Mouse (Mus musculus): ENCODE data around the gene Hoxb8. TPM values are rescaled to one million over a fixed set of nuclear protein-coding genes. Genes with fewer than 3 reads are reported as not detected.

Hoxb8 gene
- polyA plus RNA-seq (2015; fragmentation: Nextera tagmentation; extraction: Ambion mirVana): not detected in 2 replicates

DNA sequence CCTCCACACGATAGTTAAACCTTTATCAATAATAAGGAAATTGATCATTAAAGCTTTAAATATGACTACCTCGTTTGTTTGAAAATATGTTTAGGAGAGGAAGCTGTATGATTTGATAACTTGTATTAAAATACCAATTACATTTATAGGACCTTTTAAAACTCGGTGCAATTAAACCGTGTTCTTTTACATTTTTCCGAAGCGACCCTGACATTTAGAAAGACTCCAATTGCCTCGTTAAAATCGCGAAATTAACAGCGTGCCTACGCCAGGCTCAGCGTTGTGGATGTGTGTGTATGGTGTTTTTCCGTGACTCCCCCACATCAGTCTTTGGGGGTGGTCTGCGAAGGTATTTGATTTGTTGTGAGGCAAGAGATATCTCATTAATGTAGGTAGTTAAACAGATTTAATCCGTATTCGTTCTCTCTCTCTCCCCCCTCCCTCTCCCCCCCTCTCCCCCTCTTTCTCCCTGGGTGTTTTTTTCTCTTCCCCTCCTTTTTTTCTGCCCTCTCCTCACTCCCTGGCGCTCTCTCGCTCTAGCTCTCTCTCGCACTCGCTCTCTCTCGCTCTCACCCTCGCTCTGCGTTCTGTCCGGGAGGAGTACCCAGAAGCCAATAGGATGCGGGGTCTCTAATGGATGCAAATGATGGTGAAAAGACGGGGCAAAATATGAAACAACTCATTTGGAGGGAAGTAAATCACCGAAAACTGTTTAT, at the start of gene Hoxb8:
TSS of gene Hoxb8 (plus strand) at position 51 of the 716 bp plus-strand sequence.
- peaks cover 75% of the 10 kb centered on the region for H3K27me3 ChIP-seq (ENCODE audit: control insufficient read depth, insufficient read depth, low read depth, low read length)
- WGBS: 2% methylated on average over 27 of the region's 27 CpGs
- no peak within 1 kb of the TSS for H3K9ac ChIP-seq (ENCODE audit: low read depth, low read length)
- no peak within 1 kb of the TSS for H3K27ac ChIP-seq (ENCODE audit: low read length)
- no peaks in the 10 kb centered on the region for H3K9me3 ChIP-seq (replicated peaks; ENCODE audit: control insufficient read depth, low read length, poor library complexity, severe bottlenecking)
- peaks cover 4% of the 10 kb centered on the region; the same call in 1 of the 2 replicates for H3K4me1 ChIP-seq (ENCODE audit: control insufficient read depth, insufficient read depth, low read length)
- no peak within 1 kb of the TSS for H3K4me3 ChIP-seq (ENCODE audit: low read depth, low read length)
- no peak within 1 kb of the TSS for H3K4me2 ChIP-seq (ENCODE audit: low read length)
- ATAC-seq: no peak
- H3K36me3 ChIP-seq (ENCODE audit: control insufficient read depth, insufficient read depth, low read length): no peaks in the 10 kb centered on the region

DNA sequence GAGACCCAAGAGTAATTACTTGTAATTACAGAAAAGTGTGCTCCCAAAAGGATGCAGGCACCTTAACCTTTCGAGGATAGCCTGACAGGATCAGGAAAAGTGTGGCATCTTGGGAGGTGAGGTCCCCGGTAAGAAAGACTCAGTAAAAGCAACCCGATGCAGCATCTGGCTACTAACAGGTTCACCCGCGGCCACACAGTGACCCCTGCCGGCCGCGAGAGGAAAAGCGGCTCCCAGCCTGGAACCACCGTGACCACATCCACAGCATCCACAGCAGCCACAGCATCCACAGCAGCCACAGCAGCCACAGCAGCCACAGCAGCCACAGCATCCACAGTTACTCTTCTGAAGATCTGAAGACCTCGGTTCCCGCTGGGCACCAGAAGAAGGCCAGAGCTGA, 46.8 kb upstream of the Hoxb8 start:
- H3K4me2 ChIP-seq (ENCODE audit: low read length): no peak overlapping the region
- no peak overlapping the region for H3K27ac ChIP-seq (ENCODE audit: low read length)
- WGBS: 4% methylated on average over 12 of the region's 12 CpGs
- H3K36me3 ChIP-seq (ENCODE audit: control insufficient read depth, insufficient read depth, low read length): no peaks in the 10 kb centered on the region
- H3K9me3 ChIP-seq (replicated peaks; ENCODE audit: control insufficient read depth, low read length, poor library complexity, severe bottlenecking): no peaks in the 10 kb centered on the region
- peaks cover 29% of the 10 kb centered on the region for H3K27me3 ChIP-seq (ENCODE audit: control insufficient read depth, insufficient read depth, low read depth, low read length)
- no peak for ATAC-seq
- no peak overlapping the region for H3K4me3 ChIP-seq (ENCODE audit: low read depth, low read length)
- H3K9ac ChIP-seq (ENCODE audit: low read depth, low read length): no peak overlapping the region
- H3K4me1 ChIP-seq (ENCODE audit: control insufficient read depth, insufficient read depth, low read length): no peaks in the 10 kb centered on the region

DNA sequence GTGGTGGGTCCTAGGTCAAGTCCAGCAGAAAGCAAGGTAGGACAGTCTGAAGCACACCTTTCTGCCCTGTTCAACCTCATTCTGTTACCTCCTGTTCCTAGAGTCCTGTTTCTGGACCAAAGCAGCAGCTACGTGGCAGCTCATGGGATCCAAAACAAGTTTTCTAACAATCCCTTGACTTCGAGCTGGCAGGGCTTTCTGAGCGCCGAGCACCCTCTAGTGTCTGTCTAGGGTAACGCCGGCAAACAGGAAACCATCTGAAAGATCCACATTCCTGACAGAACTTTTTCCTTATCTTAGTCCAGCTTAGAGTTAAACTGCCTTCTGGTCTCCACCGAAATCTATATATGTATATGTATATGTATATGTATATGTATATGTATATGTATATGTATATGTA, 41.5 kb upstream of the Hoxb8 start:
- H3K4me3 ChIP-seq (ENCODE audit: low read depth, low read length): no peak overlapping the region

DNA sequence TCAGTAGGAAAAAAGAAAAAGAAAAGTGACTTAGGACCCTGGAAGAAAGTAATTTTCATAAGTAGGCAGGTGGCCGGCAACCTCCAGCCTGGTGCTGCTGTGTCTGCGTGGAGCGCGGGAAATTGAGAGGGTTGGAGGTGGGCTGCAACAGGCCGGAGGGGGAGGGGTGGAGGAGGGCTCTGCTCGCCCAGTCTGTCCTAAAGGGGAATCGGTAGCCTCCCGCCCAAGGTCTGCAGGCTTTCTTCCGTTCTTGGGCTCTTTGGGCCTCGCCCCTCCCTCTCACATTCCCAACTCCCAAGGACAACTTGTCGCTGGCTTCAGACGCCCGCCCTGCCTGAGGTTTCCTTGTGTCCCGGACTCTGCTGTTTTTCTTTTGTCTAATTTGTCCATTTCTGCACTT, 30.8 kb upstream of the Hoxb8 start:
- Histone ChIP-seq H3K4me2 (ENCODE audit: low read length) (no peak overlapping the region), H3K4me3 (ENCODE audit: low read depth, low read length) (no peak overlapping the region), H3K27me3 (ENCODE audit: control insufficient read depth, insufficient read depth, low read depth, low read length) (peaks cover 84% of the 10 kb centered on the region), H3K9me3 (replicated peaks; ENCODE audit: control insufficient read depth, low read length, poor library complexity, severe bottlenecking) (no peaks in the 10 kb centered on the region; the same call in 1 of the 2 replicates), H3K9ac (ENCODE audit: low read depth, low read length) (no peak overlapping the region), H3K27ac (ENCODE audit: low read length) (no peak overlapping the region), H3K4me1 (ENCODE audit: control insufficient read depth, insufficient read depth, low read length) (no peaks in the 10 kb centered on the region), H3K36me3 (ENCODE audit: control insufficient read depth, insufficient read depth, low read length) (no peaks in the 10 kb centered on the region)
- 3% methylated on average over 14 of the region's 14 CpGs for WGBS
- ATAC-seq: no peak

More for the DNA sequence above, 41.5 kb upstream of the Hoxb8 start:
- no peaks in the 10 kb centered on the region for H3K9me3 ChIP-seq (replicated peaks; ENCODE audit: control insufficient read depth, low read length, poor library complexity, severe bottlenecking)
- ATAC-seq: no peak
- no peaks in the 10 kb centered on the region for H3K36me3 ChIP-seq (ENCODE audit: control insufficient read depth, insufficient read depth, low read length)
- H3K27me3 ChIP-seq (ENCODE audit: control insufficient read depth, insufficient read depth, low read depth, low read length): peaks cover 25% of the 10 kb centered on the region
- H3K27ac ChIP-seq (ENCODE audit: low read length): no peak overlapping the region
- no peak overlapping the region for H3K4me2 ChIP-seq (ENCODE audit: low read length)
- 2% methylated on average over 7 of the region's 7 CpGs for WGBS
- H3K9ac ChIP-seq (ENCODE audit: low read depth, low read length): no peak overlapping the region
- no peaks in the 10 kb centered on the region for H3K4me1 ChIP-seq (ENCODE audit: control insufficient read depth, insufficient read depth, low read length)

DNA sequence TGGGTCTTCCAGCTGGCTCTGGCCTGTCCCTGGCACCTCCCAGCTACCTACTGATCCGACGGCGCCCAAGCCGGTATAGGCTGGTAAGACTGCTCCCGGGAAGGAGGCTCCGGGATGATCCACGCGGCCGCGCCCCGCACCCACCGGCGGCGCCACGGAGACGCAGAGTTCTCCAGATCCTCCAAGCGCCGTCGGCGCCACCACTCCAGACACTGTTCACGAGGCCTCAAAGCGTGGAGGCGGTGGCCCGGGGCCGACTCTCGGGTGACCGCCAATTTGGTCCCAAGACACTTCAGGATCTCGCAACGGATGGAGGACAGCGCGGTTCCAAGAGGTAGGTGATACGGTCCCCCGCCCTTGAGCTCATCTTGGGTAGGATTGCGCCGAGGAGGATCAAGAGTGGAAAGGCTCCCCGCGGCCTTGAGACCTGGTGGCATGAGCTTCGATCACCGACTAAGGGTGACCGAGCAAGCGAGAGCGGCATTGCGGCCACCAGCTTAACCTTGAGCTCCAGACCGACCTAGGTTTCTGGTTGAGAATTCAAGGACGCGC, 30.1 kb upstream of the Hoxb8 start:
- WGBS: 2% methylated on average over 46 of the region's 46 CpGs
- Histone ChIP-seq H3K9ac (ENCODE audit: low read depth, low read length) (no peak overlapping the region), H3K27ac (ENCODE audit: low read length) (no peak overlapping the region), H3K4me1 (ENCODE audit: control insufficient read depth, insufficient read depth, low read length) (no peaks in the 10 kb centered on the region), H3K27me3 (ENCODE audit: control insufficient read depth, insufficient read depth, low read depth, low read length) (peaks cover 89% of the 10 kb centered on the region), H3K9me3 (replicated peaks; ENCODE audit: control insufficient read depth, low read length, poor library complexity, severe bottlenecking) (no peaks in the 10 kb centered on the region; the same call in 1 of the 2 replicates), H3K4me3 (ENCODE audit: low read depth, low read length) (no peak overlapping the region), H3K36me3 (ENCODE audit: control insufficient read depth, insufficient read depth, low read length) (no peaks in the 10 kb centered on the region), H3K4me2 (ENCODE audit: low read length) (no peak overlapping the region)
- ATAC-seq: no peak

DNA sequence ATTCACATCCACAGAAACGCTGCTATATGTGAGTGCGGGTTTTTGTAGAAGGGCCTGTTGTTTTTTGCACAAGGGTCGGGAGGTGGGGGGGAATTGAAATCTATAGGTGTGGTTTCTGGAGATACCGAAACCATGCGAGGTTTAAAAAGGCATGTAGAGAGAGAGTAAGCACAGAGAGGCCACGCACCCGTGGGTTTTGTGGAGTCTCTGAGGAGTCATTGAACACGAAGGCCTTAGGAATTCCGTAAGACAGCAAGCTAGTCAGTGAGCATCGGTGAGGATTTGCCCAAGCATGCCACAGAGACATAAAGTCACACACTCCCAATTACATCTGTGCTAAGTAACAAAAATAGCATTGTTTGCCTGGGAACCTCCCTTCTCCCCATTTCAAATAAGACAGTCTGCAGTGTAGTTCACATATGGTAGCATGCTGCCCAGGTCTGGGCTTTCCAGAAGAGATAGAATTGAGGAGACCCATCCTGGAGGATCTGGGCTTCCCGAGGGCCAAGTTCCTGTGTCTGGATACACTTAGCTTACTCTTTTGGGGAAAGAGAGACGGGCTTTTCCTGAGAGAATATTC, 29.1 kb upstream of the Hoxb8 start:
- no peak overlapping the region for H3K4me2 ChIP-seq (ENCODE audit: low read length)
- no peaks in the 10 kb centered on the region; the same call in 1 of the 2 replicates for H3K9me3 ChIP-seq (replicated peaks; ENCODE audit: control insufficient read depth, low read length, poor library complexity, severe bottlenecking)
- ATAC-seq: no peak
- H3K4me3 ChIP-seq (ENCODE audit: low read depth, low read length): no peak overlapping the region
- H3K27ac ChIP-seq (ENCODE audit: low read length): no peak overlapping the region
- H3K9ac ChIP-seq (ENCODE audit: low read depth, low read length): no peak overlapping the region
- WGBS: 7% methylated on average over 12 of the region's 12 CpGs
- no peaks in the 10 kb centered on the region for H3K36me3 ChIP-seq (ENCODE audit: control insufficient read depth, insufficient read depth, low read length)
- peaks cover 91% of the 10 kb centered on the region for H3K27me3 ChIP-seq (ENCODE audit: control insufficient read depth, insufficient read depth, low read depth, low read length)
- no peaks in the 10 kb centered on the region for H3K4me1 ChIP-seq (ENCODE audit: control insufficient read depth, insufficient read depth, low read length)

DNA sequence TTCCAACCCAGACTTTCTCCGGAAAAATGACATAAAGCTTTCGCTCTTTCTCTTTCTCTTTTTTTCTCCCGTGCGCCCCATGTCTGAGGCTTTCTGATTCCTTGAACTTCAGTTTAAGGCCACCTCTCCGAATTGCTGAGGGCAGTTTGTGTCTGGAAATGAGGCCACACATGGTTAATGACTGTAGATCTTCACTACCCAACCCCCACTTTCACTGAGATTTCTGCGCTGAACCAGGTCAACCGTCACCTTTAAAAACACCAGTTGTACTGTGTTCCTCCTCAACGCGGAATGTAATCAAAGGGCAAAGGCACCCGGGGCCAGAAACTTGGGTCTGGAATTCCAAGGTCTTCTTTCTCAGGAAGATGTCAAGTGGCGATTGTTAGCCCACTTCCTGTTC, 27.5 kb upstream of the Hoxb8 start:
- H3K9ac ChIP-seq (ENCODE audit: low read depth, low read length): no peak overlapping the region
- no peak overlapping the region for H3K4me3 ChIP-seq (ENCODE audit: low read depth, low read length)
- peaks cover 96% of the 10 kb centered on the region for H3K27me3 ChIP-seq (ENCODE audit: control insufficient read depth, insufficient read depth, low read depth, low read length)
- H3K9me3 ChIP-seq (replicated peaks; ENCODE audit: control insufficient read depth, low read length, poor library complexity, severe bottlenecking): no peaks in the 10 kb centered on the region; the same call in 1 of the 2 replicates
- no peak overlapping the region for H3K4me2 ChIP-seq (ENCODE audit: low read length)
- H3K36me3 ChIP-seq (ENCODE audit: control insufficient read depth, insufficient read depth, low read length): no peaks in the 10 kb centered on the region
- no peaks in the 10 kb centered on the region for H3K4me1 ChIP-seq (ENCODE audit: control insufficient read depth, insufficient read depth, low read length)
- under 1% methylated on average over 11 of the region's 11 CpGs for WGBS
- ATAC-seq: no peak
- no peak overlapping the region for H3K27ac ChIP-seq (ENCODE audit: low read length)

DNA sequence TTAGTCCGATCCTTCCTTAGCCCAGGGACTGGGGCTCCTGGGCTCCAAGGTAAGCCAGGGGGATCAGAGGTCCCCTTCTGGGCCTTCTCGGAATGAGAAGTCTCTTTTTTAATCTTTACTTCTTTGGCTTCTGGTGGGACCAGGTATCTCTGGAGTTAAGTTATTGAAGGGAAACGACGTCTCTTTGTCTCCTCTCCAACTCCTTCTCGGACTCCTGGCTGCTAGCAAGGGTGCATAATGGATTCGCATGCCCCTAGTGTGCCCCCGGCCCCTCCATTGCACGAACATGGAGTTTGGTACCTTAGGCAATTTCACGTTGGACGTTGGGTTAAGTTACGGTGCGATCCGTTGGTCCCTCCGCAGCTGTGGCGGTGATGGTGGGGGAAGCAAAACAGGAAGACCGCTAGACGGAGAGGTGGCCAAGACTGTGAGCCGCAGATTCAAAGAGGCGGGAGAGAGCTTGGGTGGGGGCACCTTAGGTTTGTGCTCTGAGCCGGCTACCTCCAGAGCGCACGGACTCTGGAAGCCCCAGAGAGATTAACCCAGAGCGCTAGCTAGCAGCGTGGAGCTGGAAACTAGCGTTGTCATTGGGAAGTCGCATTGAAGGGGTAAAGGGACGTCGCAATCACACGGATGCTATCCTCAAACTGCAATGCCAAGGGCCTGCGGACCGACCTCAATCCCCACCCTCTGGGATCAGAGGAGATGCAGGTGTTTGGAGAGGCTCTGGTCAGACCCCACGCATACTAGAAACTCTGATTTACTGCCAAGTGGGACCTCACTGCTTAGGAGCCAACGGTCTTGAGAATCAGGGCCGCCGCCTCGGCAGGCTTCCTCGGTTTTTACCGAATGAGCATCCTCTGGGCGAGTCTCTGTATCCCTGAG, 26.4 kb upstream of the Hoxb8 start:
- no peaks in the 10 kb centered on the region for H3K36me3 ChIP-seq (ENCODE audit: control insufficient read depth, insufficient read depth, low read length)
- H3K4me2 ChIP-seq (ENCODE audit: low read length): no peak overlapping the region
- no peak overlapping the region for H3K4me3 ChIP-seq (ENCODE audit: low read depth, low read length)
- peaks cover 95% of the 10 kb centered on the region for H3K27me3 ChIP-seq (ENCODE audit: control insufficient read depth, insufficient read depth, low read depth, low read length)
- no peaks in the 10 kb centered on the region for H3K4me1 ChIP-seq (ENCODE audit: control insufficient read depth, insufficient read depth, low read length)
- ATAC-seq: no peak
- no peaks in the 10 kb centered on the region for H3K9me3 ChIP-seq (replicated peaks; ENCODE audit: control insufficient read depth, low read length, poor library complexity, severe bottlenecking)
- no peak overlapping the region for H3K27ac ChIP-seq (ENCODE audit: low read length)
- H3K9ac ChIP-seq (ENCODE audit: low read depth, low read length): no peak overlapping the region
- 1% methylated on average over 39 of the region's 39 CpGs for WGBS

Measured in midbrain, embryonic 16.5 days (tissue).